Mouse (Mus musculus): ENCODE results near the gene Creb3l1. TPM values are rescaled to one million over a fixed set of nuclear protein-coding genes. Genes with fewer than 3 reads are reported as not detected.

Creb3l1 gene
- total RNA-seq, 2 experiments from 2014 or later: 3.2 to 3.6 TPM

DNA sequence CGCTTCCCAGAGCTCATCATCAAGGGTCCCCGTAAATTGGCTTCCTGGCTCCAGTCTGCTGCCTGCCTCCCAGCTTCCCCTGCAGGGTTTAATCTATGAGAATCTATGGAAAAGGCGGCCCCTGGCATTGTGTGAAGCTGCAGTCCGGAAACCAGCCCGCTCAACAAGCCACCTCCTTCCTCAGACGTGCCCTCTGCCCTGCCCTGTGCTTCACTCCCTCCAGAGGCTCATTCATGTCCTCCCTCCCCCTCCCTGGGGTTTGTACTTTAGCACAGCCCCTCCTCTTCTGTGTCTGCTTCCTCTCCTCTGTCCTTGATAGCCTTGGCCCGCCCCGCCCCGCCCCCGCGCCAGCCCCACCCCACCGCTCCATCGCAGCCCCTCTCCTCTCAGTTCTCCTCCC lies 39.9 kb downstream of the Creb3l1 start:
- Histone ChIP-seq H3K4me3 (no peak overlapping the region), H3K27ac (no peak overlapping the region)
- no peak for TF ChIP-seq CTCF (conservative IDR thresholded peaks at IDR 0.05)
- no peak for DNase-seq (ENCODE audit: low spot score in 2 of 2)

- TF ChIP-seq CTCF (conservative IDR thresholded peaks at IDR 0.05): no peak
- Histone ChIP-seq H3K27ac (no peak overlapping the region), H3K4me3 (no peak overlapping the region)
- DNase-seq (ENCODE audit: low spot score in 2 of 2): no peak
Observed at GRCm38 (mm10) chr2:91980830-91981229, 43.5 kb downstream of the Creb3l1 start.

- H3K27ac ChIP-seq: no peak overlapping the region
- TF ChIP-seq CTCF (conservative IDR thresholded peaks at IDR 0.05): no peak
- no peak overlapping the region for H3K4me3 ChIP-seq
- no peak for DNase-seq (ENCODE audit: low spot score in 2 of 2)
Observed at GRCm38 (mm10) chr2:91980245-91980644, 44.1 kb downstream of the Creb3l1 start.

GRCm38 (mm10) chr2:91978547-91978946 lies 45.8 kb downstream of the Creb3l1 start:
- no peak for TF ChIP-seq CTCF (conservative IDR thresholded peaks at IDR 0.05)
- Histone ChIP-seq H3K4me3 (no peak overlapping the region), H3K27ac (no peak overlapping the region)
- DNase-seq (ENCODE audit: low spot score in 2 of 2): no peak

DNA sequence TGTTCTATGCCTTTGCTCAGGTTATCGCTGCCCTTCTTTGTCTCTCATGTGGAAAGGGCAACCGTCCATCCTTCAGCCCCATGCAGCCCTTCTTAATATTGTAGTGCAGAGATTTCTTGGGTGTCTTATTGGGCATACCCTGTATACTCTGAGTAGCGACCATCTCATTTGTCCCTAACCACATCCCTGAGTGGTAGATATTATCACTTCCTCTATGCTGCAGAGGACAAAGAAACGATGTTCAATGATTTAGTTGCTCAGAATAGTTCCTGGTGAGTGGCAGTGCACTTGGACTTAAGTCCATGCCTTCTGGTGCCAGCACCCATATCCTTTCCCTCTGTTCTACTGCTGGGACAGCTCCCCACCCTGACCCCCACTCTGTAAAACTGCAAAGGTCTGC lies 46.3 kb downstream of the Creb3l1 start:
- Histone ChIP-seq H3K4me3 (no peak overlapping the region), H3K27ac (no peak overlapping the region)
- no peak for TF ChIP-seq CTCF (conservative IDR thresholded peaks at IDR 0.05)
- no peak for DNase-seq (ENCODE audit: low spot score in 2 of 2)

- TF ChIP-seq CTCF (conservative IDR thresholded peaks at IDR 0.05): no peak
- Histone ChIP-seq H3K4me3 (peak within 1 kb of the TSS; percentile 54), H3K27ac (peak within 1 kb of the TSS; percentile 88)
- no peak for DNase-seq (ENCODE audit: low spot score in 2 of 2)
Observed at GRCm38 (mm10) chr2:91975581-91976541, 48.4 kb downstream of the Creb3l1 start, which contains the start of gene Dgkz. Dgkz (minus strand) TSS chr2:91975864.

DNA sequence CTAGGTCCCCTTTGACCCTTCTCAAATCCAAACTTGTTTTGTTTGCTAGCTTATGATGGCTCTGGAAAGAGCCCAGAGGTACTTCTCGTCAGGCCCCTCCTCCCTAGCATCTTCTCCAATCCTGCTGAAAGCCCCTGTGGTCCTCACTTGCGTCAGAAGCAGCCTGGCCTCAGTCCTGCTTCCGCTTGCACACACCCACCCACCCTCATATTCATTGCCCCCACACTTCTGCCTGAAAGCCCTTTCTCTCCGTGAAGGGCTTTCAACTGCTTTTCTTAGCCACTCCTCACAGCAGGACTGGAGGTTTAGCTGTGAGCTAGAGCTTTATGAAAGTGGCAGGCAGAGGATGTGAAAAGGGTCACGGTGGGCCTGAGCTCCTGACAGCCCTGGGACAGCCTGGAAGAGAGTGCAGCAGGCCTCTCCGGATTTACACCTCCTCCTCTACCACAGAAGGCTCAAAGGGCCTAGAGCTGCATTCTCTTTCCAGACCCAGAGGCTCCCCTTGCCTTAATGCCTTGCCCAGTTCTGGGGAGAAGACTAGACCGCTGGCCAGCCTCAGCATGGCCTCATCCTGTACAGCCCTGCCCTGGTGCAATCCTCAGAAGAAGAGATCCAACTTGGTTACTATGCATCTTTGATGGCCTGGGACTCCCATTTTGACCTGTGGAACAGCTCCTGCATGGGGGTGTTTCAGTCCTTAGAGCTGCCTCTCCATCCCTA lies 50.7 kb downstream of the Creb3l1 start:
- no peak for DNase-seq (ENCODE audit: low spot score in 2 of 2)
- TF ChIP-seq CTCF (conservative IDR thresholded peaks at IDR 0.05): no peak

DNA sequence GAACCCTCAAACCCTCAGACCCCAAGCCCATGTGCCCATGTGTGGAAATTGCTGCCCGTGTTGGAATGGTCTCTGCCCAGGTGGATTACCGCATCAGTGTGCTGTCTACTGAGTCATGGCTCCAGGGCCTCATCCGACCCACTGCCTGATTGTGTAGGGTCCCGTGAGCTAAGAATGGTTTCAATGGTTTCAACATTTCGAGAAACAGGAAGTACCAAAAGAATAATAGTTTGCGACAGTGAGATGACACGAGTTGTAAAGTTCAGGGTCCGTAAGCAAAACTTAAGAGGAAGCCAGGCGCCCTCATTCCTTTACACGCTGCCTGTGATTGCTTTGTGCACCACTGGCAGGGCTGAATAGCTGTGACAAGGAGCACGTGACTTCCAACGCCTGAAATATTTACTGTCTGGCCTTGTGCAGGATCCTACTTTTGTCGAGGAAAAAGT lies 52.2 kb downstream of the Creb3l1 start:
- peak overlapping the region; percentile 88 for H3K27ac ChIP-seq
- no peak for DNase-seq (ENCODE audit: low spot score in 2 of 2)
- TF ChIP-seq CTCF (conservative IDR thresholded peaks at IDR 0.05): no peak
- H3K4me3 ChIP-seq: peak overlapping the region; percentile 33; the same call in 1 of the 2 replicates

More for the DNA sequence above, 50.7 kb downstream of the Creb3l1 start:
- Histone ChIP-seq H3K4me3 (peak overlapping the region; percentile 8; the same call in 1 of the 2 replicates), H3K27ac (peak overlapping the region; percentile 88)

- H3K4me3 ChIP-seq: peak overlapping the region; percentile 33; the same call in 1 of the 2 replicates
- peak; percentile 67 to 77 for DNase-seq (ENCODE audit: low spot score in 2 of 2)
- TF ChIP-seq CTCF (conservative IDR thresholded peaks at IDR 0.05): no peak
- H3K27ac ChIP-seq: peak overlapping the region; percentile 88
Observed at GRCm38 (mm10) chr2:91971231-91972097, 52.8 kb downstream of the Creb3l1 start.

DNA sequence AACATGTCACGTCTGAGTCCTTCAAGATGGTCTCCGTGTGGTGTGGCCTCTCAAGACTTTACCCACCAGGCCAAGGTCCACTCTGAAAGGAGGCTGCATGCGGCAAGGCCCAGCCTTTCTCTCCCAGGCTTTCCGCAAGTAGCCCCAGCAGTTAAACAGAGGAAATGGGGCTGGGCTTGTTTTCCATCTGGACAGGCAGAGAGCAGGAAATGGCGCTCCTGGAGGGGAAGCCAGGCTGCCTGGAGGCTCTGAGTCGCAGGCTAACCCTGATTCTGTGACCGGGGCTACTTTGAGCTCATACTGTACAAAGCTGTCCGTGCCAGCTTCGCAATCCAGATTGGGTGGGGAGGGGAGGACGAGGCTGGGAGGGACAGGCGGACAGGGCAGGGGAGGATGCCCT lies 56.3 kb downstream of the Creb3l1 start:
- Histone ChIP-seq H3K4me3 (no peak overlapping the region), H3K27ac (peak overlapping the region; percentile 62)
- TF ChIP-seq CTCF (conservative IDR thresholded peaks at IDR 0.05): no peak
- no peak for DNase-seq (ENCODE audit: low spot score in 2 of 2)

GRCm38 (mm10) chr2:91966367-91966766 lies 57.9 kb downstream of the Creb3l1 start:
- no peak for TF ChIP-seq CTCF (conservative IDR thresholded peaks at IDR 0.05)
- no peak overlapping the region for H3K4me3 ChIP-seq
- no peak for DNase-seq (ENCODE audit: low spot score in 2 of 2)
- H3K27ac ChIP-seq: no peak overlapping the region

GRCm38 (mm10) chr2:91965417-91965816 lies 58.9 kb downstream of the Creb3l1 start:
- no peak for TF ChIP-seq CTCF (conservative IDR thresholded peaks at IDR 0.05)
- Histone ChIP-seq H3K4me3 (peak overlapping the region; percentile 30; the same call in 1 of the 2 replicates), H3K27ac (peak overlapping the region; percentile 57; the same call in 1 of the 2 replicates)
- no peak for DNase-seq (ENCODE audit: low spot score in 2 of 2)
